Mouse (Mus musculus) liver, embryonic 16.5 days (tissue): ENCODE measurements around the gene Gm44579. TPM values are rescaled to one million over a fixed set of nuclear protein-coding genes. Genes with fewer than 3 reads are reported as not detected.

Source experiments
- ATAC-seq: fragments of 200-750 bp; cut with Nextera tagmentation; 2 replicates; pipeline ENCODE4 v1.8.0; 2017; ENCODE audit warnings: low read depth, mild to moderate bottlenecking, moderate number of reproducible peaks, moderate library complexity
- H3K27ac ChIP-seq: fragments of 300-500 bp; sonication (generic); 2 replicates; pipeline ENCODE4 v1.5.1; 2014; ENCODE audit warnings: mild to moderate bottlenecking, low read length
- H3K27me3 ChIP-seq: fragments of 300-500 bp; sonication (generic); 2 replicates; pipeline ENCODE4 v1.6.1; 2014; ENCODE audit warnings: low read depth, low read length, mixed read lengths; ENCODE audit not compliant: control insufficient read depth, insufficient read depth
- H3K36me3 ChIP-seq: fragments of 300-500 bp; sonication (generic); 2 replicates; pipeline ENCODE4 v1.6.1; 2014; ENCODE audit warnings: mild to moderate bottlenecking; ENCODE audit not compliant: control insufficient read depth, insufficient read depth
- H3K4me1 ChIP-seq: fragments of 300-500 bp; sonication (generic); 2 replicates; pipeline ENCODE4 v1.6.1; 2014; ENCODE audit warnings: low read depth, low read length, mixed read lengths; ENCODE audit not compliant: control insufficient read depth
- H3K4me2 ChIP-seq: fragments of 300-500 bp; sonication (generic); 2 replicates; pipeline ENCODE4 v1.6.1; 2014; ENCODE audit warnings: low read depth, low read length, mixed read lengths
- H3K4me3 ChIP-seq: fragments of 300-500 bp; sonication (generic); 2 replicates; pipeline ENCODE4 v1.5.1; 2014; ENCODE audit warnings: low read depth, mild to moderate bottlenecking, low read length
- H3K9ac ChIP-seq: fragments of 300-500 bp; sonication (generic); 2 replicates; pipeline ENCODE4 v1.6.1; 2014; ENCODE audit warnings: low read depth, low read length
- H3K9me3 ChIP-seq: fragments of 300-500 bp; sonication (generic); replicated peaks from 2 replicates; pipeline ENCODE4 v1.6.1; 2016; ENCODE audit warnings: low read length; ENCODE audit not compliant: control insufficient read depth
- WGBS: fragments of 180-500 bp; shearing (Covaris S2); extraction: QIAGEN DNeasy Blood & Tissue Kit; methylation state at CpG from one replicate; pipeline ENCODE4 v1.1.7; 2014; ENCODE audit not compliant: insufficient replicate concordance; 5-methylcytosine and 5-hydroxymethylcytosine counted together
- polyA plus RNA-seq: library from polyadenylated mRNA; unstranded; fragments of >200 nt; fragmentation: Nextera tagmentation; extraction: Ambion mirVana; gene quantifications from 2 replicates; pipeline ENCODE4 v1.2.1, GENCODE M21; 2015

Gene Gm44579
- polyA plus RNA-seq, 1 experiment from 2014 or later: not detected

DNA sequence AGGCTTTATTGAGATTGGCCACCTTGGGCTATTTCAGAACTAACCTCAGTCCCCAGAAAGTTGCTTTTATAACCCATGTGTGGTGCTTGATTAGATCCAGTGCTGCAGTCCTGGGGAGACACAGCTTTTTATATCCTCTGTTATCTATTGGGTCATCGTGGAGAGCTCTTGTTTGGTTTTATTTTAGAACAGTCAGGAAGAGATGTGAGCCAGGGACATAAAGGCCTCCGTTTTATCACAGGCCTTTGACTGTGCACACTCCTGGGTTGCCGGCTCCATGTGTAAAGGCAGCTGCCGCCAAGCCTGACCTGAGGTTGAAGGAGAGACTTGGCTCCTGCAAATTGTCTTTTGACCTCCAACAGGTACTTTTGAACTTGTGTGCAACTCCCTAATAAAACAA lies 58.2 kb downstream of the Gm44579 start:
- H3K4me3 ChIP-seq: no peak overlapping the region
- ATAC-seq: no peak
- no peak overlapping the region for H3K27ac ChIP-seq
- H3K4me1 ChIP-seq: no peaks in the 10 kb centered on the region; the same call in 1 of the 2 replicates
- no peak overlapping the region for H3K4me2 ChIP-seq
- no peaks in the 10 kb centered on the region for H3K36me3 ChIP-seq
- no peaks in the 10 kb centered on the region for H3K9me3 ChIP-seq
- peaks cover 22% of the 10 kb centered on the region for H3K27me3 ChIP-seq
- no peak overlapping the region for H3K9ac ChIP-seq
- 43% methylated on average over 4 of the region's 4 CpGs for WGBS

DNA sequence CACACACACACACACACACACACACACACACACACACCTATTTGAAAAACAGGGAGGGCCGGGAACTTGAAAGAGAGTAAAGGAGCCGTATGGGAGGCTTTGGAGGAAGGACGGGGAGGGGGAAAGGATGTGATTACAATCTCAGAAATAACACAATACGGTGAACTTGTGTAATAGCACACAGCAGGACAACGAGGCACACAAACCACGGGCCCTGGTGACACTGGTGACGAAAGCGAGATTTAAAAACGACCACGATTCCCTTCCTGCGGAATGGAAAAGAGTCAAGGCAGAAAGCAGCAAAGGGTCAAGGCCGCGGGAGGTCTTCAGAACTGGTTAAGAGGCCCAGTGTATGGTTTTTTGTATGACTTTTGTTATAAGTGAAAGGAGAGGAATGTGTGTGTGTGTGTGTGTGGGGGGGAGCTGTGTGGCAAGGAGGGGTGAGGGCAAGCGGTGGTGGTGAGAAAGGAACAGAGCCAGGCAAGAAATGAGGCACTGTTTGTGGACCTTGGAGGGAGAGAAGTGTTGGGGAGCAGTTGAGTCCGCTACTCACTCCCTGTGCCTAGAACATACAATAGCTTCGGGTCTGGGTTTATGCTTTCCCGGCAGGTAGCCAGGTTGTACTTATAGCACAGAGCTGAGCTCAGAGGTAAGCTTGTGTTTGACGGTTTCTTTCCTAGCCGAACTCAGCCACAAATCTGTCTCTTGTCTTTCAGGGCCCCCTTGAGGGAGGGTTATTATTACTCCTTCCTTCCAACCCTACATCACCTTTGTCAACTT lies 59.6 kb downstream of the Gm44579 start:
- Histone ChIP-seq H3K4me2 (no peak overlapping the region), H3K36me3 (no peaks in the 10 kb centered on the region), H3K9me3 (no peaks in the 10 kb centered on the region), H3K27ac (no peak overlapping the region), H3K4me1 (no peaks in the 10 kb centered on the region), H3K27me3 (peaks cover 9% of the 10 kb centered on the region), H3K4me3 (no peak overlapping the region), H3K9ac (no peak overlapping the region)
- no peak for ATAC-seq
- WGBS: 52% methylated on average over 19 of the region's 19 CpGs

DNA sequence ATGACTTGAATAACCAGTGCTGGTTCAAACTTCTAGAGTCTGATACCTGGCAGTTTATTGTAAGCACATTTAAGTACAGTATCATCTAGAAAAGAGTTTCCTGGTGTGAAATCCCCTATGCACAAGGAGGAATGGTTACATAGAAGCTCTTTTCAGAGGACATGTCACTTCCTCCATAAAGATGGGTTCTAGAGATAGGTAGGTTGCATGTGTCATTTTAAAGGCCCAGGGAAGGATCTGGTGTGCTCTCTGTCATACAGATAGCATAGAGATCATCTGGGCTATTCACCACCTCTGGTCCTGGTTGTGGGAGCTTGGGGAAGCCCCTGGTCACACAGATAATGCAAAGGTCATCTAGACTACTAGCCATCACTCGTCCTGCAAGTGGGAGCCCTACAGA lies 63.5 kb downstream of the Gm44579 start:
- H3K27me3 ChIP-seq: no peaks in the 10 kb centered on the region
- ATAC-seq: no peak
- H3K9me3 ChIP-seq: no peaks in the 10 kb centered on the region
- H3K4me2 ChIP-seq: no peak overlapping the region
- no peaks in the 10 kb centered on the region for H3K36me3 ChIP-seq
- no peaks in the 10 kb centered on the region for H3K4me1 ChIP-seq
- 14% methylated on average over 1 of the region's 1 CpGs for WGBS
- H3K27ac ChIP-seq: no peak overlapping the region
- H3K9ac ChIP-seq: no peak overlapping the region
- no peak overlapping the region for H3K4me3 ChIP-seq

DNA sequence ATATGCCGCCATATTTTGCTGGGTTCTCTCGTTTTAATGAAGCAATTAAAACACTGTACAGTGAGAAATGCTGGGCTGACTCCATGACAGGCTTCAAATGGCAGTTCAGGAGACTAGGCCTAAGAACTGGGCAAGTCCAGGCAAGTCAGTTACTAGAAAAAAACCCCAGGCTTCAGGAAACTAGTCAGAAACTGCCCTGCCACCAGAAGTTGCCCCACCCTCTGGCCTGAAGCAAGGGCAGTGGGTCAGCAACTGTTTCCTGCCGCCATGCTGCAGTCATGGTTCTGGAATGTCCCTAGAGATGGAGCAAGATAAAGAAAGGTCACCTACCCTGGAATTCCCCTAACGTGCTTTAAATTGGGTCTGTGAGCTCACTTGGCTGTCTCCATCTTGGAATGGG lies 64.8 kb downstream of the Gm44579 start:
- ATAC-seq: no peak
- Histone ChIP-seq H3K27me3 (no peaks in the 10 kb centered on the region), H3K9me3 (no peaks in the 10 kb centered on the region), H3K4me1 (no peaks in the 10 kb centered on the region), H3K9ac (no peak overlapping the region), H3K36me3 (no peaks in the 10 kb centered on the region), H3K4me2 (no peak overlapping the region), H3K27ac (no peak overlapping the region), H3K4me3 (no peak overlapping the region)
- 53% methylated on average over 4 of the region's 4 CpGs for WGBS

DNA sequence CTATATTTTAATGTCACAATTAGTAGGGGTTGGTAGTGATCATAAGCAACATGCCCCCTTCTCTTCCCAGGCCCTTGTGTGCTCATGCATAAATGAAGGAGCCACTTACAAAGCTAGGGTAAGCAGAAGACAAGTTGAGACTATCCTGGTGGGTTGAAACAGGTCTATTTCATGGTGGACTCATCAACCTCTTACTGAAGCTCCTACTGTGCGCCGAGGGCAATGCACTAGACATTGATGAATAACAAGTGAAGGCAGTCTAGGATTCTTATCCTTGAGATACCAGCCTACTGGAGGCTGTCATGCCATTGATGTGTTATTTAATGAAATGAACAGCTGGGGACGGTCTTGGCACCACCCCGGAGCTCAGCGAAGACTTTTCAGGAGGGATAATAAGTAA lies 65.5 kb downstream of the Gm44579 start:
- H3K27me3 ChIP-seq: no peaks in the 10 kb centered on the region
- H3K9me3 ChIP-seq: no peaks in the 10 kb centered on the region
- no peak overlapping the region for H3K4me2 ChIP-seq
- no peak overlapping the region for H3K27ac ChIP-seq
- no peak overlapping the region for H3K4me3 ChIP-seq
- 75% methylated on average over 5 of the region's 5 CpGs for WGBS
- no peak overlapping the region for H3K9ac ChIP-seq
- no peak for ATAC-seq
- H3K4me1 ChIP-seq: no peaks in the 10 kb centered on the region
- H3K36me3 ChIP-seq: no peaks in the 10 kb centered on the region

DNA sequence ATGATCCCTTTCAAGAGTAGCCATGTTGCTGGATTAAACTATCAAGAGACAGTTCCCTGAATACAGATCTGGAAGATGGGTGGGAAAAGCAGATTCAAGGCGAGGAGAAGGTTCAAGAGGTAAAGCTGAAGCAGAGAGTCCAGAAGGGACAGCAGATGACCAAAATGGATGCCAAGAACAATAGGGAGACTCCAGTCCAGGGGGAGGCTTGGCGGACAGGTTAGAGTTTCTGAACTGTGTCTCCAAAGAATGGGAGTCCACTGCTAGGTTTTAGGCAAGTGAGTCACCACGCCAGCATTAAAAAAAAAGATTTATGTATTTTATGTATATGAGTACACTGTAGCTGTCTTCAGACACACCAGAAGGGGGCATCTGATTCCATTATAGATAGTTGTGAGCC lies 66.1 kb downstream of the Gm44579 start:
- H3K27me3 ChIP-seq: no peaks in the 10 kb centered on the region
- 61% methylated on average over 3 of the region's 3 CpGs for WGBS
- no peak overlapping the region for H3K9ac ChIP-seq
- no peaks in the 10 kb centered on the region for H3K9me3 ChIP-seq
- no peak overlapping the region for H3K4me2 ChIP-seq
- no peaks in the 10 kb centered on the region for H3K4me1 ChIP-seq
- ATAC-seq: no peak
- H3K4me3 ChIP-seq: no peak overlapping the region
- no peak overlapping the region for H3K27ac ChIP-seq
- no peaks in the 10 kb centered on the region for H3K36me3 ChIP-seq

DNA sequence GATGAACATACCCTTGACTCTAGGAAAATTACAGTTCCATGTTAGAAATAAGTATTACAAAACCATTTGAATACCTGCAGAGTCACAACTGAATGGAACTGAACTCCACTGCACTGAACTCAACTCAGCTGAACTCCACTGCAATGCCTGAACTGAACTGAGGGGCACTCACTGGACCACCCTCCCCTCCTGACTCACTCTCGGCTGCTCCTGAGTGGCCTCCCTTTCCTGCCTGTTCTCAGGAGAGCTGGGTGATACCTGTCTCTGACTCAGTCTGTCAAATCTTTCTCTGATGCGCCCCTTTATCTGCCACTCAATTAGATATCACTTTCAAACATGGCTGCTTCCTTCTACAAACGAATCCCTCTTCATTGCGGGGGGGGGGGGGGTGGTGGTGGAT lies 66.6 kb downstream of the Gm44579 start:
- Histone ChIP-seq H3K27ac (no peak overlapping the region), H3K4me3 (no peak overlapping the region), H3K4me2 (no peak overlapping the region), H3K36me3 (no peaks in the 10 kb centered on the region), H3K9ac (no peak overlapping the region), H3K4me1 (no peaks in the 10 kb centered on the region), H3K27me3 (no peaks in the 10 kb centered on the region), H3K9me3 (no peaks in the 10 kb centered on the region)
- WGBS: 45% methylated on average over 4 of the region's 4 CpGs
- ATAC-seq: no peak

DNA sequence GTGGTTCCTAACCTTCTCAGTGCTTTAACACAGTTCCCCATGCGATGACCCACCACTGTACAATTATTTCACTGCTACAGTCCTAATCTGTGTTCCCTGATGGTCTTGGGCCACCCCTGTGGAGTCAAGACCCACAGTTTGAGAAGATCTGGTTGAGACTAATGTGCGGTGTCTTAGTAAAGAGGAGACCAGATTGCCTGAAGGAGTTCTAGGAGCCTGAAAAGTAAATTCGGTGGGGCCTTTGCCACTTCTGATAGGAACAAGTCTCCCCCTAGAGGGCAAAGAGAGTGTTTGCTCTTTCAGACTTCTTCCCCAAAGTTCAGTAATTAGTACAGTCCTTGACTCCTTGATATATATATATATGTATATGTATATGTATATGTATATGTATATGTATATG lies 67.2 kb downstream of the Gm44579 start:
- H3K4me2 ChIP-seq: no peak overlapping the region
- H3K9ac ChIP-seq: no peak overlapping the region
- no peak overlapping the region for H3K27ac ChIP-seq
- H3K27me3 ChIP-seq: no peaks in the 10 kb centered on the region
- no peak overlapping the region for H3K4me3 ChIP-seq
- H3K36me3 ChIP-seq: no peaks in the 10 kb centered on the region
- no peaks in the 10 kb centered on the region for H3K4me1 ChIP-seq
- WGBS: 34% methylated on average over 3 of the region's 3 CpGs
- no peak for ATAC-seq
- H3K9me3 ChIP-seq: no peaks in the 10 kb centered on the region

DNA sequence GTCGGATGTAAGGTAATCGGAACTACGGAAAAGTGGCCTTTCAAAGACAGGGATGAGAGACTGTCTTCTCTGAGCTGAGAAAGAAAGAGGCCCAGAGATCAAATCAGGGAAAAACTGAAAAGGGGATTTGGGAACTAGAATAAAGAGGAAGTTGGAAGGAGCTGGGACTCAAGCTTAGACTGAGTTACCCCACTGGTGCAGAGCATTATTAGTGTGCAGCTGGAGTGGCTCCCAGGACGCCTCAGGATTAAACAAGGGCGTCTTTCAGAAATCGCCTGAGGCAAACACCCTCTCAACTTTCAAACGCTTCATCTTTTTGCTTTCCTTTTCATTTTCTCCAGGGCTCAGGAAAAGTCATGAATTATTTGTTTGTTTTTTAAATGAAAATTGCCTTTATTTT lies 67.9 kb downstream of the Gm44579 start:
- Histone ChIP-seq H3K4me2 (no peak overlapping the region), H3K27ac (no peak overlapping the region), H3K36me3 (no peaks in the 10 kb centered on the region), H3K9ac (no peak overlapping the region), H3K27me3 (no peaks in the 10 kb centered on the region), H3K9me3 (no peaks in the 10 kb centered on the region), H3K4me1 (no peaks in the 10 kb centered on the region), H3K4me3 (no peak overlapping the region)
- 71% methylated on average over 7 of the region's 7 CpGs for WGBS
- ATAC-seq: no peak
